Mouse (Mus musculus) E14TG2a.4 (cell line): ENCODE measurements at regions not wholly inside any gene's neighbourhood (a gene's known extent, or its start where the extent isn't known, plus 50 kb on each side); places are given as distances from the start of the nearest gene placed in this dataset.

Source experiments
- CTCF ChIP-seq: conservative IDR thresholded peaks from 2 replicates; pipeline ENCODE4 v1.5.1; 2014; ENCODE audit warnings: low read length
- NANOG ChIP-seq: IDR thresholded peaks from 2 replicates; pipeline ENCODE4 v1.6.1; 2014; ENCODE audit warnings: borderline replicate concordance, low read length, mixed read lengths

- TF ChIP-seq CTCF (no peak), NANOG (no peak)
These were observed 119.9 kb upstream of the Mrps22 start for GRCm38 (mm10) chr9:98721381-98721780.
